Mouse (Mus musculus) lung, postnatal 4 days (tissue): ENCODE data around the gene Gm5938.

Experiments used
- DNase-seq, 2 experiments: peaks; one replicate each; pipeline ENCODE4 v3.0.0; 2021

Gm5938 gene

DNA sequence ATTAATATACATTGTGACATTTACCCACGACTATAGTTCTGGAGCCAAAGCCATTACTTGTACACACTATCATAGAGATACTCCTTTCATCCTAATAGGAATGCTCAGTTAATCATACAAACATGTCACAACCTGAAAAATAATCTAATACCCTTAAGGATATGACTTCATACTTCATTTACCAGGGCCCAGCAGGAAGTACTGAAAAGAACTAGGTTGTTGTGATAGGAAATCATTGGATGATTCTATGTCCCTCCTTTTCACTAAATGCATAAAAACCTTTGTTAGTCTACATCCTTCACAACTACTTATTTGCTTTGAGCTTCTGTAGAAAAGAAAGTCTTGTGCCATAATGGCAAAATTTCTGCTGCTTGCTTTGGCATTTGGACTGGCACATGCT lies at the start of gene Gm5938:
Gene Gm5938 (plus strand): TSS at position 301 of the 400 bp plus-strand sequence.
- no peak for DNase-seq

DNA sequence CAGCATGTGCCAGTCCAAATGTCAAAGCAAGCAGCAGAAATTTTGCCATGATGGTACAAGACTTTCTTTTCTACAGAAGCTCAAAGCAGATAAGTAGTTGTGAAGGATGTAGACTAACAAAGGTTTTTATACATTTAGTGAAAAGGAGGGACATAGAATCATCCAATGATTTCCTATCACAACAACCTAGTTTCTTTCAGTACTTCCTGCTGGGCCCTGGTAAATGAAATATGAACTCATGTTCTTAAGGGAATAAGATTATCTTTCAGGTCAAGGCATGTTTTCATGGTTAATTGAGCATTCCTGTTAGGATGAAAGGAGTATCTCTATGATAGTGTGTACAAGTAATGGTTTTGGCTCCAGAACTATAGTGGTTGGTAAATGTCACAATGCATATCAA lies 34.0 kb upstream of the Gm5938 start, which contains the start of gene Obp1a:
Gene Obp1a (minus strand): TSS at position 101 of the 400 bp plus-strand sequence.
- DNase-seq: no peak
